Mouse (Mus musculus) megakaryocyte, embryonic 14.5 days (primary cell): ENCODE results near the gene Ptpru.

Experiments used
- FLI1 ChIP-seq: IDR thresholded peaks from 2 replicates; pipeline ENCODE4 v1.6.1; 2012; ENCODE audit warnings: low read length, inconsistent platforms, mixed read lengths
- GATA1 ChIP-seq: IDR thresholded peaks from 3 replicates; pipeline ENCODE4 v1.6.1; 2012; ENCODE audit warnings: mixed read lengths, low read length, inconsistent platforms, borderline replicate concordance

GRCm38 (mm10) chr4:131815774-131816173 is 22.3 kb downstream of the Ptpru start:
- TF ChIP-seq FLI1 (no peak), GATA1 (no peak)
